Mouse (Mus musculus) myocyte (in vitro differentiated cells): ENCODE results near the gene Txlnb. TPM values are rescaled to one million over a fixed set of nuclear protein-coding genes. Genes with fewer than 3 reads are reported as not detected.

Source experiments
- H3K27me3 ChIP-seq: one replicate; pipeline ENCODE4 v1.6.1; 2011; ENCODE audit not compliant: control insufficient read depth, insufficient read depth, insufficient read length
- H3K36me3 ChIP-seq: one replicate; pipeline ENCODE4 v1.6.1; 2011; ENCODE audit not compliant: control insufficient read depth, insufficient read depth
- H3K4me2 ChIP-seq: one replicate; pipeline ENCODE4 v1.6.1; 2011; ENCODE audit warnings: low read depth, control low read depth
- H3K4me3 ChIP-seq: one replicate; pipeline ENCODE4 v1.5.1; 2011; ENCODE audit warnings: mild to moderate bottlenecking, control low read depth, moderate library complexity
- H3K79me2 ChIP-seq: one replicate; pipeline ENCODE4 v1.6.1; 2011; ENCODE audit not compliant: control insufficient read depth, insufficient read depth
- H3ac ChIP-seq: one replicate; pipeline ENCODE4 v1.6.1; 2011; ENCODE audit not compliant: control insufficient read depth, insufficient read length
- E2F4 ChIP-seq: IDR thresholded peaks from one replicate; pipeline ENCODE4 v1.6.1; 2011; ENCODE audit warnings: mild to moderate bottlenecking, control low read depth, moderate library complexity; ENCODE audit not compliant: insufficient read depth
- MAX ChIP-seq: IDR thresholded peaks from one replicate; pipeline ENCODE4 v1.6.1; 2011; ENCODE audit warnings: low read depth, mild to moderate bottlenecking, control low read depth
- MYOD1 ChIP-seq, 3 experiments: IDR thresholded peaks; one replicate each; pipeline ENCODE4 v1.6.1; 2011; ENCODE audit warnings: control low read depth in 2 of 3, low read depth in 2 of 3, mild to moderate bottlenecking in 2 of 3, moderate library complexity in 1 of 3; ENCODE audit not compliant: insufficient read length in 2 of 3, control insufficient read depth in 1 of 3
- MYOG ChIP-seq, 3 experiments: IDR thresholded peaks; one replicate each; pipeline ENCODE4 v1.6.1; 2011; ENCODE audit warnings: control low read depth in 2 of 3, low read depth in 2 of 3, mild to moderate bottlenecking in 2 of 3; ENCODE audit not compliant: insufficient read length in 2 of 3, control insufficient read depth in 1 of 3, insufficient read depth in 1 of 3
- POLR2A ChIP-seq: IDR thresholded peaks from one replicate; pipeline ENCODE4 v1.6.1; 2011; ENCODE audit warnings: low read depth, mild to moderate bottlenecking, control low read depth, moderate library complexity; ENCODE audit not compliant: insufficient read length
- POLR2AphosphoS2 ChIP-seq: IDR thresholded peaks from one replicate; pipeline ENCODE4 v1.6.1; 2011; ENCODE audit warnings: low read depth, control low read depth; ENCODE audit not compliant: insufficient read length
- REST ChIP-seq: IDR thresholded peaks from one replicate; pipeline ENCODE4 v1.6.1; 2011; ENCODE audit warnings: mild to moderate bottlenecking, control low read depth, moderate library complexity; ENCODE audit not compliant: insufficient read depth, insufficient read length
- SRF ChIP-seq: IDR thresholded peaks from one replicate; pipeline ENCODE4 v1.6.1; 2011; ENCODE audit warnings: low read depth; ENCODE audit not compliant: control insufficient read depth, insufficient read length
- TCF12 ChIP-seq: IDR thresholded peaks from one replicate; pipeline ENCODE4 v1.6.1; 2011; ENCODE audit warnings: mild to moderate bottlenecking, control low read depth; ENCODE audit not compliant: poor library complexity, insufficient read depth, severe bottlenecking
- TCF3 ChIP-seq: IDR thresholded peaks from one replicate; pipeline ENCODE4 v1.6.1; 2011; ENCODE audit warnings: low read depth, control low read depth; ENCODE audit not compliant: insufficient read length
- USF1 ChIP-seq: IDR thresholded peaks from one replicate; pipeline ENCODE4 v1.6.1; 2011; ENCODE audit warnings: low read depth, mild to moderate bottlenecking, control low read depth, moderate library complexity
- polyA plus RNA-seq: library from polyadenylated mRNA; unstranded; fragments of >200 nt; fragmentation: generic; extraction: Trizol; gene quantifications from one replicate; pipeline ENCODE4 v1.2.1, GENCODE M21; 2012; ENCODE audit warnings: missing spikeins

The Txlnb gene
- polyA plus RNA-seq, 1 experiment, result 7.0 TPM

GRCm38 (mm10) chr10:17878002-17878919 is 82.2 kb downstream of the Txlnb start:
- H3K4me2 ChIP-seq, result no peak overlapping the region
- no peak overlapping the region for H3K4me3 ChIP-seq
- no peaks in the 10 kb centered on the region for H3K79me2 ChIP-seq
- H3K27me3 ChIP-seq, result no peaks in the 10 kb centered on the region
- H3K36me3 ChIP-seq, result no peaks in the 10 kb centered on the region
- TF ChIP-seq REST (no peak), MAX (no peak), MYOG (IDR thresholded peaks at IDR 0.05; ENCODE audit: control insufficient read depth in 1 of 3, insufficient read depth in 1 of 3, insufficient read length in 2 of 3, low read depth in 2 of 3) (no peak), SRF (no peak), TCF3 (no peak), E2F4 (no peak), POLR2A (no peak), MYOD1 (IDR thresholded peaks at IDR 0.05; ENCODE audit: control insufficient read depth in 1 of 3, insufficient read length in 2 of 3, low read depth in 2 of 3) (no peak), POLR2AphosphoS2 (no peak), USF1 (no peak), TCF12 (no peak)
- H3ac ChIP-seq, result no peak overlapping the region

GRCm38 (mm10) chr10:17880038-17880437 is 84.0 kb downstream of the Txlnb start:
- Histone ChIP-seq H3K79me2 (no peaks in the 10 kb centered on the region), H3K36me3 (no peaks in the 10 kb centered on the region), H3K27me3 (no peaks in the 10 kb centered on the region), H3K4me3 (no peak overlapping the region), H3K4me2 (no peak overlapping the region), H3ac (no peak overlapping the region)
- TF ChIP-seq REST, result no peak
- TF ChIP-seq USF1, result no peak
- no peak for TF ChIP-seq E2F4
- no peak for TF ChIP-seq MAX
- TF ChIP-seq POLR2A, result no peak
- no peak for TF ChIP-seq SRF
- no peak for TF ChIP-seq MYOG (IDR thresholded peaks at IDR 0.05; ENCODE audit: control insufficient read depth in 1 of 3, insufficient read depth in 1 of 3, insufficient read length in 2 of 3, low read depth in 2 of 3)
- no peak for TF ChIP-seq MYOD1 (IDR thresholded peaks at IDR 0.05; ENCODE audit: control insufficient read depth in 1 of 3, insufficient read length in 2 of 3, low read depth in 2 of 3)
- TF ChIP-seq TCF3, result no peak
- TF ChIP-seq TCF12, result no peak

GRCm38 (mm10) chr10:17880724-17881123 is 84.7 kb downstream of the Txlnb start:
- Histone ChIP-seq H3K4me3 (no peak overlapping the region), H3K36me3 (no peaks in the 10 kb centered on the region), H3K79me2 (no peaks in the 10 kb centered on the region), H3K27me3 (no peaks in the 10 kb centered on the region), H3K4me2 (no peak overlapping the region), H3ac (no peak overlapping the region)
- TF ChIP-seq POLR2AphosphoS2 (no peak), MYOD1 (IDR thresholded peaks at IDR 0.05; ENCODE audit: control insufficient read depth in 1 of 3, insufficient read length in 2 of 3, low read depth in 2 of 3) (no peak)

Other genes with a start within 250 kb of the Txlnb start
- gene Cited2, start 73.0 kb upstream of the Txlnb start, polyA plus RNA-seq, result 70.4 TPM
- 4.1 TPM for gene Heca, start 151.8 kb downstream of the Txlnb start, polyA plus RNA-seq
- gene Abracl, start 227.1 kb downstream of the Txlnb start, polyA plus RNA-seq, result 65.7 TPM